Mouse (Mus musculus): ENCODE results near the gene Mettl8. TPM values are rescaled to one million over a fixed set of nuclear protein-coding genes. Genes with fewer than 3 reads are reported as not detected.

Mettl8 gene
- total and polyA plus RNA-seq, 3 experiments = 7.5 to 9.2 (median 7.8) TPM

- H3K9me3 ChIP-seq (replicated peaks; ENCODE audit: low read length) = peaks cover 2% of the 10 kb centered on the region
- DNase-seq (ENCODE audit: extremely low read depth) = no peak
- no peaks in the 10 kb centered on the region for H3K79me2 ChIP-seq (replicated peaks; ENCODE audit: control insufficient read depth, extremely low read depth, insufficient read depth, poor library complexity, severe bottlenecking)
- H3K27me3 ChIP-seq (replicated peaks) = no peaks in the 10 kb centered on the region
- no peak overlapping the region for H3K4me3 ChIP-seq (replicated peaks in 1 of 3; ENCODE audit: low read depth in 2 of 3, low read length in 2 of 3, poor library complexity in 1 of 3)
- H3K36me3 ChIP-seq (replicated peaks in 1 of 2; ENCODE audit: control insufficient read depth in 1 of 2, insufficient read depth in 1 of 2, low read length in 1 of 2) = peaks cover 0 to 14% of the 10 kb centered on the region in 2 experiments
- dilution Hi-C loops (cut with MboI; ENCODE audit: extremely low pct_ligation_motif_present, extremely low pct_unique_long_range_greater_than_20kb, low sequenced_read_pairs) (no loop called here), in situ Hi-C loops (cut with MboI; ENCODE audit: low pct_ligation_motif_present, low pct_unique_long_range_greater_than_20kb, low sequenced_read_pairs) (loop anchor here (25.0 kb wide), 1 partner anchor 322 kb away; no protein-coding TSS in a partner anchor)
- H3K9ac ChIP-seq (ENCODE audit: insufficient read depth, low read depth) = no peak overlapping the region
- peaks cover 11 to 24% of the 10 kb centered on the region in 2 experiments; a peak in 3 of 4 replicates for H3K4me1 ChIP-seq (ENCODE audit: control insufficient read depth in 1 of 2, insufficient read depth in 2 of 2)
- H3K27ac ChIP-seq (ENCODE audit: insufficient read depth, low read depth) = no peak overlapping the region
- TF ChIP-seq MAX (IDR thresholded peaks at IDR 0.05; ENCODE audit: low read length) = no peak
- TF ChIP-seq ZNF384 (IDR thresholded peaks at IDR 0.05; ENCODE audit: low read depth, low read length) = no peak
- no peak for TF ChIP-seq IRF4 (IDR thresholded peaks at IDR 0.05; ENCODE audit: low read depth, low read length)
- TF ChIP-seq RAD21 (IDR thresholded peaks at IDR 0.05; ENCODE audit: low read depth, low read length) = no peak
- no peak for TF ChIP-seq TCF12 (IDR thresholded peaks at IDR 0.05; ENCODE audit: low read depth, low read length)
- TF ChIP-seq ZC3H11A (IDR thresholded peaks at IDR 0.05; ENCODE audit: low read depth, low read length) = no peak
- TF ChIP-seq JUND (conservative IDR thresholded peaks at IDR 0.05; ENCODE audit: low read depth, low read length) = no peak
- no peak for TF ChIP-seq USF1 (IDR thresholded peaks at IDR 0.05; ENCODE audit: low read depth, low read length)
- TF ChIP-seq MAZ (IDR thresholded peaks at IDR 0.05; ENCODE audit: low read depth, low read length) = no peak
- H3K4me2 ChIP-seq (ENCODE audit: insufficient read depth, low read depth, poor library complexity, severe bottlenecking) = no peak overlapping the region
Observed at GRCm38 (mm10) chr2:71033987-71034386, 21.4 kb downstream of the Mettl8 start.

- Histone ChIP-seq H3K4me1 (ENCODE audit: control insufficient read depth in 1 of 2, insufficient read depth in 2 of 2) (peaks cover 11 to 24% of the 10 kb centered on the region in 2 experiments; a peak in 3 of 4 replicates), H3K4me2 (ENCODE audit: insufficient read depth, low read depth, poor library complexity, severe bottlenecking) (no peak overlapping the region), H3K27me3 (replicated peaks) (no peaks in the 10 kb centered on the region), H3K79me2 (replicated peaks; ENCODE audit: control insufficient read depth, extremely low read depth, insufficient read depth, poor library complexity, severe bottlenecking) (no peaks in the 10 kb centered on the region), H3K36me3 (replicated peaks in 1 of 2; ENCODE audit: control insufficient read depth in 1 of 2, insufficient read depth in 1 of 2, low read length in 1 of 2) (peaks cover 0 to 14% of the 10 kb centered on the region in 2 experiments), H3K9me3 (replicated peaks; ENCODE audit: low read length) (peaks cover 2% of the 10 kb centered on the region), H3K9ac (ENCODE audit: insufficient read depth, low read depth) (no peak overlapping the region), H3K27ac (ENCODE audit: insufficient read depth, low read depth) (no peak overlapping the region), H3K4me3 (replicated peaks in 1 of 3; ENCODE audit: low read depth in 2 of 3, low read length in 2 of 3, poor library complexity in 1 of 3) (no peak overlapping the region)
- dilution Hi-C loops (cut with MboI; ENCODE audit: extremely low pct_ligation_motif_present, extremely low pct_unique_long_range_greater_than_20kb, low sequenced_read_pairs) (no loop called here), in situ Hi-C loops (cut with MboI; ENCODE audit: low pct_ligation_motif_present, low pct_unique_long_range_greater_than_20kb, low sequenced_read_pairs) (loop anchor here (25.0 kb wide), 1 partner anchor 321 kb away; no protein-coding TSS in a partner anchor)
- no peak for TF ChIP-seq HCFC1 (IDR thresholded peaks at IDR 0.05; ENCODE audit: low read depth, low read length)
- TF ChIP-seq ZC3H11A (IDR thresholded peaks at IDR 0.05; ENCODE audit: low read depth, low read length) = no peak
- no peak for TF ChIP-seq MYC (IDR thresholded peaks at IDR 0.05; ENCODE audit: low read depth, low read length)
- no peak for TF ChIP-seq MAX (IDR thresholded peaks at IDR 0.05; ENCODE audit: low read length)
- no peak for TF ChIP-seq PAX5 (IDR thresholded peaks at IDR 0.05; ENCODE audit: low read length)
- TF ChIP-seq POLR2A (IDR thresholded peaks at IDR 0.05; ENCODE audit: low read depth, low read length) = no peak
- TF ChIP-seq CHD1 (IDR thresholded peaks at IDR 0.05; ENCODE audit: low read depth, low read length) = no peak
- no peak for DNase-seq (ENCODE audit: extremely low read depth)
Observed at GRCm38 (mm10) chr2:71033014-71033413, 22.4 kb downstream of the Mettl8 start.
